8 mouse cellular contexts compared by ENCODE assay signal in the genomic region with DNA sequence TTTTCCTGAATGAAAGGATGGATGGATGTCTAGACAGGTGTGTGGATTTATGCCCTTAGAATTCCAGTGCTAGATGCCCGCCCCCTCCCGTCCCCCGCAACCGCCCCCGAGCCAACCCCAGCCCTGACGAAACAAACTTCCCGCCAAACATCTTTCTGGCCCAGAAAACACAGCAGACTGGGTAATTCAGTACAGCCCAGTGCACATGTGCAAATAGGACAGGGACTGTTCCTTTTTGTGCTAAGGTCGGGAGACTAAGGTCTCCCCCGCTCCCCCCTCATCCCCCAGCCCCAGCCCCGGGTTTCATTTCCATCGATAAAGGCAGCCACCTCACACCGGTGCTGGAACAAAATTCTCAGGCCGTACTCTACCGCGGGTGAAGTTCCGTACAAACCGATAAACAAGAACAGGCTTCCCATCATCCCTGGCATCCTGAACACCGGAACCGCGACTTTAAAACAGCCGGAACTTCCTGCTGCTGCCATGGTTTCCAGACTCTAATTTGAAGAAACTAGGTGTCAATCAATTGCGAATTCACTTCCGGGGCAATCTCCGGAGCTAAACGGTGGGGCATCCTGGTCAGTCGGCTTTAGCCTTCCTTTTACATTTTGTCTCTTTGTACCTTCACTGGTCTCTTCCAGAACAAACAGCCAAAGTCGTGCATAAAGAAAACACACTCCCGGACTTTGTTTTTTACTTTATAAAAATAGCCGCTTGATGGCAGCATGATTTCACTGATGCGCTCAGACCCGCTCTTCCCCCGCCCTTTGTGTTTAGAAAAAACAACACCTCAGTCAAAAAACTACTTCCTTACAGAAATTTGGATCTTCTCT. TPM values are rescaled to one million over a fixed set of nuclear protein-coding genes. Genes with fewer than 3 reads are reported as not detected.
DNase-seq lines count a peak whose midpoint lies in the region; ATAC-seq and TF ChIP-seq lines count a peak whose summit lies in the region.

No protein-coding gene starts in this region.

- no peak for TF ChIP-seq CTCF in ES-Bruce4 (IDR thresholded peaks at IDR 0.05; ENCODE audit: low read depth, low read length)
- peak; percentile 39 for TF ChIP-seq CTCF in heart, postnatal 0 days (IDR thresholded peaks at IDR 0.05; ENCODE audit: low read depth)

- H3K9me3 ChIP-seq in ES-Bruce4 (replicated peaks; ENCODE audit: control insufficient read depth, insufficient read depth, low read length, poor library complexity, severe bottlenecking), result no peaks in the 10 kb centered on the region
- no peaks in the 10 kb centered on the region for H3K9me3 ChIP-seq in forebrain, embryonic 12.5 days
- H3K9me3 ChIP-seq in heart, postnatal 0 days (replicated peaks; ENCODE audit: control insufficient read depth, low read length), result no peaks in the 10 kb centered on the region
- H3K9me3 ChIP-seq in liver, embryonic 16.5 days (replicated peaks; ENCODE audit: control insufficient read depth, low read length), result no peaks in the 10 kb centered on the region
- H3K9me3 ChIP-seq in neural tube, embryonic 14.5 days (ENCODE audit: control insufficient read depth, low read length), result no peaks in the 10 kb centered on the region

- peak overlapping the region; percentile 90 for H3K27ac ChIP-seq in ES-Bruce4 (ENCODE audit: insufficient read depth, low read length)
- H3K27ac ChIP-seq in forebrain, embryonic 12.5 days, result 0 out of 2 replicates have a peak overlapping the region, but pooled peaks have one; percentile 66
- peak overlapping the region; percentile 66 for H3K27ac ChIP-seq in heart, postnatal 0 days (ENCODE audit: low read depth)
- peak overlapping the region; percentile 92 for H3K27ac ChIP-seq in liver, embryonic 16.5 days (ENCODE audit: low read length)
- peak overlapping the region; percentile 64; the same call in 1 of the 2 replicates for H3K27ac ChIP-seq in neural tube, embryonic 14.5 days (ENCODE audit: low read depth, low read length)

- peak overlapping the region; percentile 94 for H3K4me3 ChIP-seq in ES-Bruce4 (ENCODE audit: low read depth, low read length)
- H3K4me3 ChIP-seq in forebrain, embryonic 12.5 days (replicated peaks), result peak overlapping the region; percentile 59
- H3K4me3 ChIP-seq in heart, postnatal 0 days (ENCODE audit: low read depth, low read length), result peak overlapping the region; percentile 69
- peak overlapping the region; percentile 75 for H3K4me3 ChIP-seq in liver, embryonic 16.5 days (ENCODE audit: low read depth, low read length)
- peak overlapping the region; percentile 55 for H3K4me3 ChIP-seq in neural tube, embryonic 14.5 days (ENCODE audit: low read depth, low read length)

- peak overlapping the region; percentile 97 for H3K9ac ChIP-seq in ES-Bruce4 (ENCODE audit: low read depth, poor library complexity, severe bottlenecking)
- peak overlapping the region; percentile 65 for H3K9ac ChIP-seq in forebrain, embryonic 12.5 days
- H3K9ac ChIP-seq in heart, postnatal 0 days (replicated peaks; ENCODE audit: low read depth, low read length), result peak overlapping the region; percentile 57
- H3K9ac ChIP-seq in liver, embryonic 16.5 days (ENCODE audit: low read depth, low read length), result peak overlapping the region; percentile 79
- H3K9ac ChIP-seq in neural tube, embryonic 14.5 days (replicated peaks; ENCODE audit: low read depth, low read length), result peak overlapping the region; percentile 50

- no peak for TF ChIP-seq EP300 in ES-Bruce4 (IDR thresholded peaks at IDR 0.05; ENCODE audit: insufficient read depth, low read depth, low read length)
- no peak; the same call in 1 of the 2 replicates for TF ChIP-seq EP300 in heart, postnatal 0 days (IDR thresholded peaks at IDR 0.05; ENCODE audit: low read depth)

- H3K4me2 ChIP-seq in forebrain, embryonic 12.5 days, result peak overlapping the region; percentile 63
- peak overlapping the region; percentile 76 for H3K4me2 ChIP-seq in heart, postnatal 0 days (ENCODE audit: low read depth, low read length)
- peak overlapping the region; percentile 58 for H3K4me2 ChIP-seq in liver, embryonic 16.5 days (ENCODE audit: low read depth, low read length)
- H3K4me2 ChIP-seq in neural tube, embryonic 14.5 days (ENCODE audit: low read depth, low read length), result peak overlapping the region; percentile 66

- ATAC-seq in forebrain, embryonic 12.5 days (ENCODE audit: low FRiP score), result peak; percentile 96
- peak; percentile 95 for ATAC-seq in heart, postnatal 0 days (ENCODE audit: insufficient read depth, low read depth)
- peak; percentile 93 for ATAC-seq in liver, embryonic 16.5 days (ENCODE audit: low read depth)
- ATAC-seq in neural tube, embryonic 14.5 days (ENCODE audit: low read depth), result peak; percentile 94

- H3K27me3 ChIP-seq in ES-Bruce4 (ENCODE audit: control insufficient read depth, insufficient read depth, low read length, poor library complexity, severe bottlenecking), result no peaks in the 10 kb centered on the region
- no peaks in the 10 kb centered on the region for H3K27me3 ChIP-seq in forebrain, embryonic 12.5 days
- no peaks in the 10 kb centered on the region for H3K27me3 ChIP-seq in heart, postnatal 0 days (ENCODE audit: control insufficient read depth, insufficient read depth, low read length)
- H3K27me3 ChIP-seq in liver, embryonic 16.5 days (ENCODE audit: control insufficient read depth, insufficient read depth, low read depth, low read length), result no peaks in the 10 kb centered on the region
- no peaks in the 10 kb centered on the region for H3K27me3 ChIP-seq in neural tube, embryonic 14.5 days (ENCODE audit: control insufficient read depth, insufficient read depth, low read length)

- DNase-seq in c-Kit-positive CD71-positive TER-119-positive erythroid progenitor cells, embryonic 14.5 days (ENCODE audit: low spot score), result peak; percentile 81
- peak; percentile 87 for DNase-seq in heart, postnatal 0 days (ENCODE audit: low spot score)
- DNase-seq in kidney, postnatal 4 days, result peak; percentile 67 to 89
- peak; percentile 56 for DNase-seq in testis, postnatal 10 days (ENCODE audit: low spot score)

- TF ChIP-seq POLR2A in ES-Bruce4 (IDR thresholded peaks at IDR 0.05; ENCODE audit: insufficient read depth, low read length), result no peak

- H3K4me1 ChIP-seq in ES-Bruce4 (ENCODE audit: control insufficient read depth, insufficient read depth, low read length), result no peaks in the 10 kb centered on the region
- peaks cover 7% of the 10 kb centered on the region for H3K4me1 ChIP-seq in forebrain, embryonic 12.5 days
- H3K4me1 ChIP-seq in heart, postnatal 0 days (ENCODE audit: control insufficient read depth, insufficient read depth), result no peaks in the 10 kb centered on the region
- H3K4me1 ChIP-seq in liver, embryonic 16.5 days (ENCODE audit: control insufficient read depth, low read depth, low read length), result peaks cover 4% of the 10 kb centered on the region
- no peaks in the 10 kb centered on the region for H3K4me1 ChIP-seq in neural tube, embryonic 14.5 days (ENCODE audit: control insufficient read depth, insufficient read depth, low read length)

- under 1% methylated on average over 32 of the region's 32 CpGs for WGBS in forebrain, embryonic 12.5 days
- WGBS in heart, postnatal 0 days, result 1% methylated on average over 32 of the region's 32 CpGs
- WGBS in liver, embryonic 16.5 days (ENCODE audit: insufficient replicate concordance), result under 1% methylated on average over 32 of the region's 32 CpGs
- WGBS in neural tube, embryonic 14.5 days, result 1% methylated on average over 32 of the region's 32 CpGs

- H3K36me3 ChIP-seq in ES-Bruce4 (ENCODE audit: control insufficient read depth, insufficient read depth, low read length, poor library complexity, severe bottlenecking), result peaks cover 6% of the 10 kb centered on the region
- H3K36me3 ChIP-seq in forebrain, embryonic 12.5 days (replicated peaks), result peaks cover 25% of the 10 kb centered on the region
- H3K36me3 ChIP-seq in heart, postnatal 0 days (replicated peaks; ENCODE audit: control insufficient read depth, insufficient read depth, low read length), result peaks cover 26% of the 10 kb centered on the region
- peaks cover 18% of the 10 kb centered on the region for H3K36me3 ChIP-seq in liver, embryonic 16.5 days (ENCODE audit: control insufficient read depth, insufficient read depth)
- H3K36me3 ChIP-seq in neural tube, embryonic 14.5 days (ENCODE audit: control insufficient read depth, insufficient read depth, low read length), result peaks cover 12% of the 10 kb centered on the region

RNA-seq across cellular contexts. Expression of a gene that starts 9.7 kb away (rescaled TPM):
- 45.6 and 48.3 TPM in 2 replicates for polyA plus RNA-seq in ES-Bruce4 (2011; ENCODE audit: insufficient read depth, insufficient read length, low read depth, missing spikeins)
- polyA plus RNA-seq in forebrain, embryonic 12.5 days (2016; fragmentation: Nextera tagmentation; extraction: Ambion mirVana), result 60.3 and 62.8 TPM in 2 replicates
- 13.7 and 20.7 TPM in 2 replicates for total RNA-seq in heart, postnatal 0 days (2014; rRNA removed; ENCODE audit: low replicate concordance)
- 26.9 and 27.6 TPM in 2 replicates for polyA plus RNA-seq in heart, postnatal 0 days (2015; fragmentation: Nextera tagmentation; extraction: Ambion mirVana)
- 28.3 and 28.4 TPM in 2 replicates for polyA plus RNA-seq in liver, embryonic 16.5 days (2015; fragmentation: Nextera tagmentation; extraction: Ambion mirVana)
- polyA plus RNA-seq in neural tube, embryonic 14.5 days (2014; fragmentation: Nextera tagmentation; extraction: Ambion mirVana), result 25.7 and 29.0 TPM in 2 replicates

RNA-seq across cellular contexts. Expression of a gene that starts 50.3 kb away (rescaled TPM):
- 1.9 and 2.1 TPM in 2 replicates for polyA plus RNA-seq in ES-Bruce4 (2011; ENCODE audit: insufficient read depth, insufficient read length, low read depth, missing spikeins)
- polyA plus RNA-seq in forebrain, embryonic 12.5 days (2016; fragmentation: Nextera tagmentation; extraction: Ambion mirVana), result 69.6 and 76.6 TPM in 2 replicates
- total RNA-seq in heart, postnatal 0 days (2014; rRNA removed; ENCODE audit: low replicate concordance), result 6.3 and 7.6 TPM in 2 replicates
- polyA plus RNA-seq in heart, postnatal 0 days (2015; fragmentation: Nextera tagmentation; extraction: Ambion mirVana), result 6.6 and 7.2 TPM in 2 replicates
- polyA plus RNA-seq in liver, embryonic 16.5 days (2015; fragmentation: Nextera tagmentation; extraction: Ambion mirVana), result 1.9 and 2.1 TPM in 2 replicates
- polyA plus RNA-seq in neural tube, embryonic 14.5 days (2014; fragmentation: Nextera tagmentation; extraction: Ambion mirVana), result 144 and 166 TPM in 2 replicates

Comparison
In these comparisons a context has a peak if more than half of its experiments do, and no peak if none do; other contexts are left out.
1. Peak in every context shown above with its lines: DNase-seq, ATAC-seq, H3K4me3 ChIP-seq and H3K27ac ChIP-seq.